Mouse (Mus musculus): ENCODE data around the gene Zfp14. TPM values are rescaled to one million over a fixed set of nuclear protein-coding genes. Genes with fewer than 3 reads are reported as not detected.
A peak's percentile ranks its signal among the peaks of the same experiment; 100 is the strongest.

The Zfp14 gene
- polyA plus RNA-seq, 1 experiment from 2014 or later, result 5.7 TPM

GRCm38 (mm10) chr7:30072146-30073028 lies 21.2 kb upstream of the Zfp14 start, which contains the start of gene Zfp82:
TSS of gene Zfp82 (minus strand) at chr7:30072900.
- H3K36me3 ChIP-seq, result peaks cover 32% of the 10 kb centered on the region

GRCm38 (mm10) chr7:30064622-30065021 lies 13.4 kb upstream of the Zfp14 start:
- no peaks in the 10 kb centered on the region for H3K27me3 ChIP-seq
- no peaks in the 10 kb centered on the region for H3K4me1 ChIP-seq
- H3K36me3 ChIP-seq, result peaks cover 52% of the 10 kb centered on the region
- H3K4me2 ChIP-seq (replicated peaks), result no peak overlapping the region
- WGBS, result 81% methylated on average over 5 of the region's 5 CpGs
- H3K27ac ChIP-seq, result no peak overlapping the region
- H3K9me3 ChIP-seq, result no peaks in the 10 kb centered on the region
- H3K9ac ChIP-seq, result no peak overlapping the region
- no peak for ATAC-seq (ENCODE audit: insufficient number of reproducible peaks, insufficient read depth, low FRiP score, low TSS enrichment)
- H3K4me3 ChIP-seq, result no peak overlapping the region

More at GRCm38 (mm10) chr7:30072146-30073028, 21.2 kb upstream of the Zfp14 start, which contains the start of gene Zfp82:
- H3K4me1 ChIP-seq, result no peaks in the 10 kb centered on the region
- peak within 1 kb of the TSS; percentile 60; the same call in 1 of the 2 replicates for H3K27ac ChIP-seq
- ATAC-seq (ENCODE audit: insufficient number of reproducible peaks, insufficient read depth, low FRiP score, low TSS enrichment), result peak; percentile 68
- peak within 1 kb of the TSS; percentile 78 for H3K4me3 ChIP-seq
- under 1% methylated on average over 50 of the region's 50 CpGs for WGBS
- peak within 1 kb of the TSS; percentile 78 for H3K9ac ChIP-seq
- H3K4me2 ChIP-seq (replicated peaks), result peak within 1 kb of the TSS; percentile 85
- H3K27me3 ChIP-seq, result no peaks in the 10 kb centered on the region
- no peaks in the 10 kb centered on the region for H3K9me3 ChIP-seq

- Histone ChIP-seq H3K27ac (no peak overlapping the region), H3K4me1 (no peaks in the 10 kb centered on the region), H3K9ac (no peak overlapping the region), H3K9me3 (no peaks in the 10 kb centered on the region), H3K4me3 (no peak overlapping the region), H3K27me3 (no peaks in the 10 kb centered on the region), H3K36me3 (peaks cover 52% of the 10 kb centered on the region), H3K4me2 (replicated peaks) (no peak overlapping the region)
- 88% methylated on average over 5 of the region's 5 CpGs for WGBS
- ATAC-seq (ENCODE audit: insufficient number of reproducible peaks, insufficient read depth, low FRiP score, low TSS enrichment), result no peak
Measured at GRCm38 (mm10) chr7:30062478-30062877, 11.3 kb upstream of the Zfp14 start.

- Histone ChIP-seq H3K36me3 (peaks cover 58% of the 10 kb centered on the region), H3K4me1 (no peaks in the 10 kb centered on the region)
- WGBS, result 79% methylated on average over 6 of the region's 6 CpGs
Measured at GRCm38 (mm10) chr7:30060341-30060740, 9.2 kb upstream of the Zfp14 start.

GRCm38 (mm10) chr7:30053591-30053990 lies 2.4 kb upstream of the Zfp14 start:
- Histone ChIP-seq H3K4me1 (peaks cover 9% of the 10 kb centered on the region; the same call in 1 of the 2 replicates), H3K36me3 (peaks cover 26% of the 10 kb centered on the region), H3K27me3 (no peaks in the 10 kb centered on the region), H3K9ac (no peak overlapping the region), H3K4me3 (no peak overlapping the region), H3K4me2 (replicated peaks) (no peak overlapping the region), H3K9me3 (no peaks in the 10 kb centered on the region), H3K27ac (peak overlapping the region; percentile 70; the same call in 1 of the 2 replicates)
- WGBS, result 12% methylated on average over 3 of the region's 3 CpGs
- no peak for ATAC-seq (ENCODE audit: insufficient number of reproducible peaks, insufficient read depth, low FRiP score, low TSS enrichment)

More at GRCm38 (mm10) chr7:30060341-30060740, 9.2 kb upstream of the Zfp14 start:
- no peak for ATAC-seq (ENCODE audit: insufficient number of reproducible peaks, insufficient read depth, low FRiP score, low TSS enrichment)
- Histone ChIP-seq H3K9ac (no peak overlapping the region), H3K4me3 (no peak overlapping the region), H3K4me2 (replicated peaks) (no peak overlapping the region), H3K27me3 (no peaks in the 10 kb centered on the region), H3K27ac (no peak overlapping the region), H3K9me3 (no peaks in the 10 kb centered on the region)

- H3K27me3 ChIP-seq, result no peaks in the 10 kb centered on the region
- no peak overlapping the region for H3K27ac ChIP-seq
- H3K36me3 ChIP-seq, result 0 out of 2 replicates have a peak, but pooled peaks cover 3% of the 10 kb centered on the region
- H3K4me1 ChIP-seq, result peaks cover 6% of the 10 kb centered on the region; the same call in 1 of the 2 replicates
- H3K4me3 ChIP-seq, result no peak overlapping the region
- no peak for ATAC-seq (ENCODE audit: insufficient number of reproducible peaks, insufficient read depth, low FRiP score, low TSS enrichment)
- H3K9ac ChIP-seq, result no peak overlapping the region
- WGBS, result 92% methylated on average over 4 of the region's 4 CpGs
- H3K9me3 ChIP-seq, result no peaks in the 10 kb centered on the region
- no peak overlapping the region for H3K4me2 ChIP-seq (replicated peaks)
Measured at GRCm38 (mm10) chr7:30048126-30048525, 3.1 kb downstream of the Zfp14 start.

GRCm38 (mm10) chr7:30044354-30044753 lies 6.8 kb downstream of the Zfp14 start:
- no peaks in the 10 kb centered on the region for H3K4me1 ChIP-seq
- H3K36me3 ChIP-seq, result 0 out of 2 replicates have a peak, but pooled peaks cover 7% of the 10 kb centered on the region
- ATAC-seq (ENCODE audit: insufficient number of reproducible peaks, insufficient read depth, low FRiP score, low TSS enrichment), result no peak
- H3K4me3 ChIP-seq, result no peak overlapping the region
- no peak overlapping the region for H3K27ac ChIP-seq
- no peaks in the 10 kb centered on the region for H3K27me3 ChIP-seq
- 42% methylated on average over 9 of the region's 9 CpGs for WGBS
- no peak overlapping the region for H3K9ac ChIP-seq
- no peaks in the 10 kb centered on the region for H3K9me3 ChIP-seq
- H3K4me2 ChIP-seq (replicated peaks), result no peak overlapping the region

GRCm38 (mm10) chr7:30034331-30034730 lies 16.8 kb downstream of the Zfp14 start:
- no peak overlapping the region for H3K9ac ChIP-seq
- 93% methylated on average over 12 of the region's 12 CpGs for WGBS
- no peak overlapping the region for H3K4me2 ChIP-seq (replicated peaks)
- H3K27ac ChIP-seq, result no peak overlapping the region
- no peak overlapping the region for H3K4me3 ChIP-seq
- no peaks in the 10 kb centered on the region for H3K27me3 ChIP-seq
- no peak for ATAC-seq (ENCODE audit: insufficient number of reproducible peaks, insufficient read depth, low FRiP score, low TSS enrichment)
- peaks cover 18% of the 10 kb centered on the region for H3K36me3 ChIP-seq
- no peaks in the 10 kb centered on the region for H3K4me1 ChIP-seq
- H3K9me3 ChIP-seq, result no peaks in the 10 kb centered on the region

- Histone ChIP-seq H3K9me3 (no peaks in the 10 kb centered on the region), H3K4me3 (no peak overlapping the region), H3K36me3 (peaks cover 11% of the 10 kb centered on the region), H3K4me2 (replicated peaks) (no peak overlapping the region), H3K27ac (no peak overlapping the region), H3K4me1 (0 out of 2 replicates have a peak, but pooled peaks cover 4% of the 10 kb centered on the region), H3K27me3 (no peaks in the 10 kb centered on the region), H3K9ac (no peak overlapping the region)
- ATAC-seq (ENCODE audit: insufficient number of reproducible peaks, insufficient read depth, low FRiP score, low TSS enrichment), result no peak
- 87% methylated on average over 3 of the region's 3 CpGs for WGBS
Measured at GRCm38 (mm10) chr7:30031379-30031778, 19.8 kb downstream of the Zfp14 start.

GRCm38 (mm10) chr7:30030677-30031076 lies 20.5 kb downstream of the Zfp14 start:
- no peaks in the 10 kb centered on the region for H3K9me3 ChIP-seq
- ATAC-seq (ENCODE audit: insufficient number of reproducible peaks, insufficient read depth, low FRiP score, low TSS enrichment), result no peak

GRCm38 (mm10) chr7:30028572-30028971 lies 22.6 kb downstream of the Zfp14 start:
- Histone ChIP-seq H3K27ac (no peak overlapping the region), H3K4me1 (0 out of 2 replicates have a peak, but pooled peaks cover 6% of the 10 kb centered on the region), H3K9ac (no peak overlapping the region), H3K27me3 (no peaks in the 10 kb centered on the region), H3K36me3 (peaks cover 34% of the 10 kb centered on the region), H3K9me3 (no peaks in the 10 kb centered on the region), H3K4me2 (replicated peaks) (no peak overlapping the region), H3K4me3 (no peak overlapping the region)
- no peak for ATAC-seq (ENCODE audit: insufficient number of reproducible peaks, insufficient read depth, low FRiP score, low TSS enrichment)
- WGBS, result 94% methylated on average over 3 of the region's 3 CpGs

More at GRCm38 (mm10) chr7:30030677-30031076, 20.5 kb downstream of the Zfp14 start:
- whole genome bisulfite sequencing, result 22% methylated on average over 6 of the region's 6 CpGs
- Histone ChIP-seq H3K4me3 (no peak overlapping the region), H3K36me3 (peaks cover 17% of the 10 kb centered on the region), H3K4me2 (replicated peaks) (no peak overlapping the region), H3K4me1 (0 out of 2 replicates have a peak, but pooled peaks cover 6% of the 10 kb centered on the region), H3K27ac (0 out of 2 replicates have a peak overlapping the region, but pooled peaks have one; percentile 13), H3K27me3 (no peaks in the 10 kb centered on the region), H3K9ac (no peak overlapping the region)

- 0 out of 2 replicates have a peak, but pooled peaks cover 6% of the 10 kb centered on the region for H3K4me1 ChIP-seq
- no peak overlapping the region for H3K9ac ChIP-seq
- H3K36me3 ChIP-seq, result peaks cover 47% of the 10 kb centered on the region
- no peaks in the 10 kb centered on the region for H3K27me3 ChIP-seq
- no peak for ATAC-seq (ENCODE audit: insufficient number of reproducible peaks, insufficient read depth, low FRiP score, low TSS enrichment)
- H3K9me3 ChIP-seq, result no peaks in the 10 kb centered on the region
- H3K27ac ChIP-seq, result no peak overlapping the region
- no peak overlapping the region for H3K4me3 ChIP-seq
- whole genome bisulfite sequencing, result 48% methylated on average over 4 of the region's 4 CpGs
- no peak overlapping the region for H3K4me2 ChIP-seq (replicated peaks)
Measured at GRCm38 (mm10) chr7:30027331-30027730, 23.8 kb downstream of the Zfp14 start.
